Mouse (Mus musculus) kidney, adult 2 months (tissue): ENCODE measurements around the gene Adra2b.

Experiments used
- CTCF ChIP-seq: fragments of 200-500 bp; conservative IDR thresholded peaks from 2 replicates; pipeline ENCODE4 v1.5.1; 2011; ENCODE audit warnings: low read depth, mild to moderate bottlenecking, control low read depth, low read length, moderate library complexity, mixed read lengths; ENCODE audit not compliant: insufficient read depth, insufficient read length
- POLR2A ChIP-seq: fragments of 200-500 bp; IDR thresholded peaks from one replicate; pipeline ENCODE4 v1.6.1; 2011; ENCODE audit warnings: low read depth, low read length, control low read depth

DNA sequence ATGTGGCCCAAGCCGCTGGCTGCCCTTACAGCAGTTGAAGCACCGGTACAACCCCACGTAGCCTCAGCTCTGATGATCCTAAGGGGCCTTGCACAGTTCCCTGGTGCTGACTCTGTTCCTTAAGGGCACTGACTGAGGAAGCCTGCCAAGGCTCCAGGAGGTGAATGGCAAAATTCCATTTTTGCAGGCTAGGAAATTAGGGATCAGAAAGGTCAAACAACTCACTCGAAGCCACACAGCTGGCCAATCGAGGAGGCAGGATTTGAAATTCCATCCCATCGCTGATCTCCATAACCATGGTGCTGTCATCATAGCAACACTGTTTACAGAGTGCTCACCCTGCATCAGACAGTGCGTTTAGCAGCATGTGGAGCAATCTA, 15.6 kb downstream of the Adra2b start:
- TF ChIP-seq CTCF (no peak), POLR2A (no peak)
